Mouse (Mus musculus) forebrain, embryonic 11.5 days (tissue): Measurements from ENCODE around the gene Jaml. TPM values are rescaled to one million over a fixed set of nuclear protein-coding genes. Genes with fewer than 3 reads are reported as not detected.
"Not testable (repeated sequence)": the region's sequence is repeated elsewhere in the genome, so short reads cannot be mapped to it uniquely, and the experiment has no call there.

Source experiments
- ATAC-seq: fragments of 200-750 bp; cut with Nextera tagmentation; replicated peaks from 2 replicates; pipeline ENCODE4 v1.8.0; 2017; ENCODE audit warnings: moderate TSS enrichment; ENCODE audit not compliant: low FRiP score
- DNase-seq: peaks from one replicate; pipeline ENCODE4 v3.0.0-alpha.2; 2017; ENCODE audit warnings: low spot score
- H3K27ac ChIP-seq: fragments of 300-500 bp; sonication (generic); 2 replicates; pipeline ENCODE4 v1.5.1; 2014; ENCODE audit warnings: low read depth, low read length
- H3K27me3 ChIP-seq: fragments of 300-500 bp; sonication (generic); 2 replicates; pipeline ENCODE4 v1.6.1; 2014; ENCODE audit warnings: mild to moderate bottlenecking, low read length, mixed read lengths; ENCODE audit not compliant: control insufficient read depth, insufficient read depth
- H3K36me3 ChIP-seq: fragments of 300-500 bp; sonication (generic); 2 replicates; pipeline ENCODE4 v1.6.1; 2014; ENCODE audit warnings: mild to moderate bottlenecking, low read length, moderate library complexity, mixed read lengths; ENCODE audit not compliant: control insufficient read depth, insufficient read depth
- H3K4me1 ChIP-seq: fragments of 300-500 bp; sonication (generic); replicated peaks from 2 replicates; pipeline ENCODE4 v1.6.1; 2014; ENCODE audit warnings: low read length, mixed read lengths; ENCODE audit not compliant: control insufficient read depth, insufficient read depth
- H3K4me2 ChIP-seq: fragments of 300-500 bp; sonication (generic); 2 replicates; pipeline ENCODE4 v1.6.1; 2014; ENCODE audit warnings: low read depth, mild to moderate bottlenecking, low read length, moderate library complexity, mixed read lengths; ENCODE audit not compliant: severe bottlenecking
- H3K4me3 ChIP-seq: fragments of 300-500 bp; sonication (generic); 2 replicates; pipeline ENCODE4 v1.5.1; 2014; ENCODE audit warnings: low read depth, low read length
- H3K9ac ChIP-seq: fragments of 300-500 bp; sonication (generic); 2 replicates; pipeline ENCODE4 v1.6.1; 2014; ENCODE audit warnings: low read length
- H3K9me3 ChIP-seq: fragments of 300-500 bp; sonication (generic); 2 replicates; pipeline ENCODE4 v1.6.1; 2016; ENCODE audit warnings: low read length, mixed read lengths; ENCODE audit not compliant: control insufficient read depth
- WGBS: fragments of 180-500 bp; shearing (Covaris S2); extraction: QIAGEN DNeasy Blood & Tissue Kit; methylation state at CpG from one replicate; pipeline ENCODE4 v1.1.7; 2014; 5-methylcytosine and 5-hydroxymethylcytosine counted together
- polyA plus RNA-seq: library from polyadenylated mRNA; unstranded; fragments of >200 nt; fragmentation: Nextera tagmentation; extraction: Ambion mirVana; gene quantifications from 2 replicates; pipeline ENCODE4 v1.2.1, GENCODE M21; 2014

The Jaml gene
- not detected in 2 replicates for polyA plus RNA-seq

DNA sequence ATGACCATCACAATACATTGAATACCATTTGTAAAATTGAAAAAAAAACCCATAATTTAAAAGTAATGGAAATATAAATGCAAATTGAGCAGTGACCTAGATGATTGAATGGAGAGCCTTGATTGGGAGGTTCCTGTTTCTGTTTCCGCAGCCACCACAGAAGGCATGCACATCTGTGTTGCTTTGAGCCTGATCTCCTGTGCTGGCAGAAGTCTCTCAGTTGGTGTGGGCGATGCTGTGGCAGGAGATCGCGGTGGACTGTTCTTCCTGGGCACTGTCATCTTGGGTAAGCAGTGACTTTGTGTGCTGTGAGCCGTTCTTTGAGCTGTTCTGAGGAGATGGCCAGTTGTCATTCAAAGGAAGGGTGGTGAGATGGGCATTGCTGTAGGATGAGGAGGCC lies at the start of gene Jaml:
TSS of gene Jaml (plus strand) at position 173 of the 400 bp plus-strand sequence.
- no peak within 1 kb of the TSS for H3K4me3 ChIP-seq
- no peak within 1 kb of the TSS for H3K4me2 ChIP-seq
- H3K9ac ChIP-seq, result no peak within 1 kb of the TSS
- ATAC-seq (no peak), DNase-seq (no peak)
- no peak within 1 kb of the TSS for H3K27ac ChIP-seq
- WGBS, result 94% methylated on average over 5 of the region's 5 CpGs
- H3K9me3 ChIP-seq, result no peaks in the 10 kb centered on the region
- H3K36me3 ChIP-seq, result no peaks in the 10 kb centered on the region
- H3K4me1 ChIP-seq, result no peaks in the 10 kb centered on the region
- no peaks in the 10 kb centered on the region for H3K27me3 ChIP-seq

DNA sequence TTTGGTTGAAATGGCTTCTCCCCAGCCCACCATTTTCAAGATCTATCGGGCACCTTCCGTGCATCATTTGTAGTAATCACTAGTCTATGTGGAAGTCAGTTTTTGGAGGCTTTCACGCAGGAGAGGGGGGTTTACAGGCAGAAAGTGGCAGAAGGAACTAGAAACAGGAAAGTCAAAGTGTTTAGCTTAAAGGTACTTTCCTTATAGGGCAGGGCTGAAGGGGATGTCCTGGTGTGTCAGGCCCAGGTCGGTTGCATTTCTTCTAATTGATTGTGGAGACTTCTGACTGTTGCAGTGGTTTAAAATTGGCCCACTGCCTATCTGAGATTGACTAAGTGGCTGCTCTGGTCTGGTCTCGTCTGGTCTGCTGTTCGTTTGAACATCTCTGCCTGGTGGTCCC lies 48.6 kb upstream of the Jaml start:
- 73% methylated on average over 6 of the region's 6 CpGs for WGBS
- Histone ChIP-seq H3K9me3 (no peaks in the 10 kb centered on the region), H3K9ac (no peak overlapping the region), H3K4me2 (no peak overlapping the region), H3K4me3 (no peak overlapping the region), H3K27ac (no peak overlapping the region), H3K27me3 (no peaks in the 10 kb centered on the region), H3K36me3 (no peaks in the 10 kb centered on the region), H3K4me1 (no peaks in the 10 kb centered on the region)
- ATAC-seq (no peak), DNase-seq (no peak)

DNA sequence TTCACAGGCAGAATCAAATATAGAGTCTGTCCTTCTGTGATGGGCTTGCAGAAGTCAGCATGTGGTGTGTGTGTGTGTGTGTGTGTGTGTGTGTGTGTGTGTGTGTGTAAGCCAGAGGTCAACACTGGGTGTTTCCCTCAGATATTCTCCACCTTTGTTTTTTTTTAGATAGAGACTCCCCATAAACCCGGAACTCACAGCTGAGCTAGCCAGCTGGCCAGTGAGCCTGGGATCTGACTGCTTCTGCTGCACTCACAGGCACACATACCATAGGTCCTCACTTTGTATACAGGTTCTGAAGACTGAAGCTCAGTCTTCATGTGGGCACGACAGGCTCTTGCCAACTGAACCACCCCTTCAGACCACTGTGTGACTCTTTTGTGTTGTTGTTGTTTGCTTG lies 46.7 kb upstream of the Jaml start:
- H3K4me3 ChIP-seq, result no peak overlapping the region
- H3K4me2 ChIP-seq, result no peak overlapping the region
- H3K9ac ChIP-seq, result no peak overlapping the region
- no peaks in the 10 kb centered on the region for H3K4me1 ChIP-seq
- no peaks in the 10 kb centered on the region for H3K27me3 ChIP-seq
- no peaks in the 10 kb centered on the region for H3K36me3 ChIP-seq
- H3K27ac ChIP-seq, result no peak overlapping the region
- ATAC-seq (no peak), DNase-seq (no peak)
- 83% methylated on average over 2 of the region's 2 CpGs for WGBS
- no peaks in the 10 kb centered on the region for H3K9me3 ChIP-seq

DNA sequence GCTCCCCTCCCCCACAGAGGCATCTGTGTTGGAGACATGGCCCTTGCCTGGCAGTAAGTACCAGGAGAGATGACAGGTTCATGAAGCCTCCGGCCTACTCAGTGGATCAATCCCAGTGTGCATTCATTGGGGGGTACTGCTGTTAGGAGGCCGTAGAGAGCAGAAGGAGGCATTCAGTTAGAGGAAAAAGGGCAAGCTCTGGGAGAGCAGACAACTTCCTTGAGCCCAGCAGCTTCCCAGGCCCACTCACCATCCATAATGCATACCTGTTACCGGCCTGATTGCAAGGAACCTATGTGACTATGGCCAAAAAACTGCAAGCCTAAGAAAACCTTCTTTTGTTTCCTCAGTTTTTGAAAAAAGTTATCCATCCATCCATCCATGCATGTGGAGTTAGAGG lies 44.5 kb upstream of the Jaml start:
- H3K4me2 ChIP-seq, result no peak overlapping the region
- H3K4me3 ChIP-seq, result no peak overlapping the region
- H3K27ac ChIP-seq, result no peak overlapping the region
- H3K9me3 ChIP-seq, result no peaks in the 10 kb centered on the region
- no peak for DNase-seq
- no peaks in the 10 kb centered on the region for H3K27me3 ChIP-seq
- no peaks in the 10 kb centered on the region for H3K4me1 ChIP-seq
- WGBS, result 76% methylated on average over 3 of the region's 3 CpGs
- H3K9ac ChIP-seq, result no peak overlapping the region
- no peaks in the 10 kb centered on the region for H3K36me3 ChIP-seq
- ATAC-seq, result no peak

DNA sequence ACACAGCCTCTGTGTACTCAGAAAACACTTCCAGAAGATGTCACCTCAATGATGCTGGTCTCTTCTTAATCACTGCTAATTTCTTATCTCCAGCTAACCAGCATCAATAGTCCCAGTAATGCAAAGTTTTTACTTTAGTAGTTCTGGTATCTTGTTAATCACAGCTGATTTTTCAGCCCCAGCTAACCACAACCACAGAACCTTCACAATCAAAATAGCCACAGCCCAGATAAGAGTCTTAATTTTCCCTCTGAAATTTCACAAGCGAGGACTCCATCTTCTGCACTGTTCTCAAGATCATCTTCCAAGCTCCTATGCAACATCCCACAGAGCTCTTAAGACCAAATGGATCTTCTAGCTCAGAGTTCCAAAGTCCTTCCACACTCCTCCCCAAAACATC lies 41.2 kb upstream of the Jaml start:
- peaks cover 29% of the 10 kb centered on the region for H3K27me3 ChIP-seq
- not testable (repeated sequence) for H3K4me1 ChIP-seq, H3K36me3 ChIP-seq, DNase-seq, ATAC-seq, H3K9ac ChIP-seq, H3K4me3 ChIP-seq, H3K4me2 ChIP-seq, H3K9me3 ChIP-seq, H3K27ac ChIP-seq
- WGBS, result 80% methylated on average over 1 of the region's 1 CpGs

DNA sequence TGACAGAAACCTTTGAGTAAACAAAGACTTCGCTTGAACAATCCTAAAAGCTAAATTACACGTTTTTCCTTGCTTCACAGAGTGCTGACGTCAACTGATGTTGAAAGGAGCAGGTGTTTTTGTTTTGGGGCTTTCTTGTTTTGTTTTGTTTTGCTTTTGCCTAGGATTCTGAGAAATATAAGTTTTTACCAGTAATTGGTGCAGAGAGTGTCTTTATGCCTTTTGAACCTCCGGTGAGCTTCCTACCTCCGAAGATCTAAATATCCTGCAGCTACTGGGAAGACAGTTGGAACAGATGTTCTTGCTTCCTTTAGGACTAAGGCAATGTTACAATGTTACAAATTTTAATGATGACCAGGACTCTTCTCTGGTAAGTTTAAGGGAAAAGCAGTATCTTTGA lies 39.5 kb upstream of the Jaml start, which contains the start of gene Mpzl2:
TSS of gene Mpzl2 (plus strand) at position 301 of the 400 bp plus-strand sequence.
- H3K27me3 ChIP-seq, result peaks cover 37% of the 10 kb centered on the region
- ATAC-seq, result no peak
- DNase-seq, result no peak
- H3K4me2 ChIP-seq, result no peak within 1 kb of the TSS
- H3K36me3 ChIP-seq, result no peaks in the 10 kb centered on the region
- 72% methylated on average over 5 of the region's 5 CpGs for WGBS
- H3K4me3 ChIP-seq, result no peak within 1 kb of the TSS
- H3K27ac ChIP-seq, result no peak within 1 kb of the TSS
- H3K9me3 ChIP-seq, result no peaks in the 10 kb centered on the region
- H3K9ac ChIP-seq, result no peak within 1 kb of the TSS
- H3K4me1 ChIP-seq, result no peaks in the 10 kb centered on the region

DNA sequence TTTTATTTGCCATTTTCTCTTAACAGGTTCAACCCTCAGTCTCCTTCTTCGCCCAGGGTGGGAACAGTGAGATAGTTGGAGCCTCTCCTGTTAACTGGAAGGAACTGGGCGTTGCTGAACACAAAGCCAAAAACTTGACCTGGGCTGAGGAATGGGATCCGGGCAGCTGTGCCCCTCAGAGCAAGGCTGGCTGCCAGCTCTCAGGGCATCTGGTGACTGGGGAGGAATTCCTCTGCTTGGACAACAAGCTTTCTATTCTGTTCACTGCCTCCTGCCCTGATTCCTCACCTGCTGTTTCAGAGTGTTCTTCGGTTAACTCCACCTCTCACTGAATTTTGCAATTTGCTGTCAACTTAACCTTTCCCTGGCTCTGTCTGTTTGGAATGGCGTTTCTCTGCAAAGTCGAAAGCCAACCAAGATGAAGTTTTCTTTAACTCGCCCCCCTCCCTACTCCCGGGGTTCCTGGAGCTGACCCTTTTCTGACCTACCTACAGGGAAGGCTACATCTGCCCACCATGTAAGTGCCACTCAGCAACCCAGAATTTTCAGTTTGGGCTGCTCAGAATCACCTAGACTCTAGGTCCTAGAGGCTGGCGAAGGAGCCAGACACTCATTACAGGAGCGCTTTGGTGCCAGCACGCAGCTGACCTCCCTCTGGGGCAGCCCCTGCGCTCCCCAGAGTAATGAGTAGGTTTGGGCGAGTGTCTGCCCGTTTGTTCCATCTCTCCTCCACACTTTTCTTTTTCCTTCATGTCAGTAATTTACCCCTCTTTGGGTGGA lies 38.7 kb upstream of the Jaml start:
- ATAC-seq (no peak), DNase-seq (no peak)
- Histone ChIP-seq H3K4me1 (no peaks in the 10 kb centered on the region), H3K27ac (no peak overlapping the region), H3K4me3 (no peak overlapping the region), H3K9ac (no peak overlapping the region), H3K4me2 (no peak overlapping the region), H3K36me3 (no peaks in the 10 kb centered on the region), H3K9me3 (no peaks in the 10 kb centered on the region), H3K27me3 (peaks cover 37% of the 10 kb centered on the region)
- 17% methylated on average over 14 of the region's 14 CpGs for WGBS

DNA sequence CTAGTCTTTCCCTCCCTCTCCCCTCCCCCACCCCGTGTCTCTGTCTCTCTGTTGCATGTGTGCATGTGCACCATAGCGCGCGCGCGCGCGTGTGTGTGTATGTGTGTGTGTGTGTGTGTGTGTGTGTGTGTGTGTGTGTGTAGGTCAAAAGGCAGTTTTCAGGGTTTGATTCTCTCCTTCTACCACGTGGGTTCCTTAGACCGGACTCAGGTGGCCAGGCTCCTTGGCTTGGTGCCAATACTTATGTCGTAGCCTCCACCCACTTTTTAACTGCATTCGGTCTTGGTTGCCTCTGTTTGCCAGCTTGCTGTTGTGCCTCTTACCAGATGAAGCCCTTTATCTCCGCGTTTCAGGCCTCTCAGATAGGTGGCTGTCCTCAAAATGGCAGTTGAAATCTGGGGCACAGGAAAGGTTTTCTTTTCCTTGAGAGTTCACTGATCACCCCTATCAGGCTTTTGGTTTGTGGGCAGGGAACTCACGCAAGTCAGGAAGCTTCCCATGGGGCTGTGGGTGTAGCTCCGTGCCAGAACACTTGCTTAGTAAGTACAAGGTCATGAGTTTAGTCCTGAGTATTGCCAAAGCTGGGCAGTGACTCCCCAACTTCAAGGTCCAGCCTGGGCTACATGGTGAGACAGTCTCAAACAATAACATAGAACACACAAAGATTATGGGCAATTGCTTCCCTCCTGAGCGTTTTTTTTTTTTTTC lies 37.7 kb upstream of the Jaml start:
- Histone ChIP-seq H3K4me3 (no peak overlapping the region), H3K4me2 (no peak overlapping the region), H3K27ac (no peak overlapping the region), H3K4me1 (no peaks in the 10 kb centered on the region), H3K9ac (no peak overlapping the region), H3K36me3 (no peaks in the 10 kb centered on the region), H3K9me3 (no peaks in the 10 kb centered on the region), H3K27me3 (peaks cover 37% of the 10 kb centered on the region)
- 34% methylated on average over 17 of the region's 17 CpGs for WGBS
- DNase-seq, result no peak
- ATAC-seq, result no peak
